Mouse (Mus musculus) kidney, adult 8-10 months (tissue): ENCODE measurements at regions not wholly inside any gene's neighbourhood (a gene's known extent, or its start where the extent isn't known, plus 50 kb on each side); places are given as distances from the start of the nearest gene placed in this dataset.
"Not testable (repeated sequence)": the region's sequence is repeated elsewhere in the genome, so short reads cannot be mapped to it uniquely, and the experiment has no call there.

Experiments used
- DNase-seq, 2 experiments: peaks; one replicate each; pipeline ENCODE4 v3.0.0; 2022

- no peak for DNase-seq
Measured at GRCm38 (mm10) chr15:25237665-25238664, 175.6 kb downstream of the Basp1 start.

GRCm38 (mm10) chr15:25236191-25236723 is 177.3 kb downstream of the Basp1 start:
- DNase-seq: no peak

GRCm38 (mm10) chr15:25234064-25234700 is 179.4 kb downstream of the Basp1 start:
- DNase-seq: no peak

GRCm38 (mm10) chr15:25230213-25230612 is 183.4 kb downstream of the Basp1 start:
- no peak for DNase-seq

- DNase-seq: no peak
Measured at GRCm38 (mm10) chr15:25229807-25230206, 183.8 kb downstream of the Basp1 start.

GRCm38 (mm10) chr15:25227496-25227895 is 186.1 kb downstream of the Basp1 start:
- DNase-seq: peak in 1 of 2 experiments; percentile 6

- DNase-seq: no peak
Measured at GRCm38 (mm10) chr15:25225936-25226335, 187.6 kb downstream of the Basp1 start.

- no peak for DNase-seq
Measured at GRCm38 (mm10) chr15:25225431-25225830, 188.1 kb downstream of the Basp1 start.

- no peak for DNase-seq
Measured at GRCm38 (mm10) chr15:25221749-25222148, 191.8 kb downstream of the Basp1 start.

GRCm38 (mm10) chr15:25216375-25216774 is 197.2 kb downstream of the Basp1 start:
- no peak for DNase-seq

GRCm38 (mm10) chr15:25202097-25202496 is 211.5 kb downstream of the Basp1 start:
- no peak for DNase-seq

- DNase-seq: not testable (repeated sequence)
Measured at GRCm38 (mm10) chr15:25200249-25200648, 213.3 kb downstream of the Basp1 start.

- DNase-seq: no peak
Measured at GRCm38 (mm10) chr15:25187881-25188326, 225.7 kb downstream of the Basp1 start.

- no peak for DNase-seq
Measured at GRCm38 (mm10) chr15:25172755-25173154, 240.8 kb downstream of the Basp1 start.

GRCm38 (mm10) chr15:25146371-25146770 is 267.2 kb downstream of the Basp1 start:
- no peak for DNase-seq

GRCm38 (mm10) chr15:25144228-25144627 is 269.3 kb downstream of the Basp1 start:
- peak in 1 of 2 experiments; percentile 19 for DNase-seq

- DNase-seq: no peak
Measured at GRCm38 (mm10) chr15:25140389-25141181, 273.0 kb downstream of the Basp1 start.

- no peak for DNase-seq
Measured at GRCm38 (mm10) chr15:25137091-25137490, 276.5 kb downstream of the Basp1 start.

- no peak for DNase-seq
Measured at GRCm38 (mm10) chr15:25135471-25136262, 277.9 kb downstream of the Basp1 start.

GRCm38 (mm10) chr15:25130096-25130495 is 283.5 kb downstream of the Basp1 start:
- DNase-seq: no peak

- DNase-seq: no peak
Measured at GRCm38 (mm10) chr15:25129572-25129971, 284.0 kb downstream of the Basp1 start.

- DNase-seq: no peak
Measured at GRCm38 (mm10) chr15:25120441-25120840, 293.1 kb downstream of the Basp1 start.
